Mouse (Mus musculus) limb, embryonic 10.5 days (tissue): Measurements from ENCODE around the gene Arsb. TPM values are rescaled to one million over a fixed set of nuclear protein-coding genes. Genes with fewer than 3 reads are reported as not detected.
A peak's percentile ranks its signal among the peaks of the same experiment; 100 is the strongest.

Source experiments
- DNase-seq: peaks from one replicate; pipeline ENCODE4 v3.0.0-alpha.2; 2017; ENCODE audit warnings: low spot score
- H3K27ac ChIP-seq: fragments of 300-500 bp; sonication (generic); 2 replicates; pipeline ENCODE4 v1.5.1; 2016; ENCODE audit warnings: mild to moderate bottlenecking
- H3K27me3 ChIP-seq: fragments of 300-500 bp; sonication (generic); 2 replicates; pipeline ENCODE4 v1.6.1; 2016; ENCODE audit warnings: low read depth, mild to moderate bottlenecking; ENCODE audit not compliant: poor library complexity, severe bottlenecking
- H3K36me3 ChIP-seq: fragments of 300-500 bp; sonication (generic); 2 replicates; pipeline ENCODE4 v1.6.1; 2016; ENCODE audit warnings: mild to moderate bottlenecking, moderate library complexity
- H3K4me1 ChIP-seq: fragments of 300-500 bp; sonication (generic); 2 replicates; pipeline ENCODE4 v1.6.1; 2016
- H3K4me3 ChIP-seq: fragments of 300-500 bp; sonication (generic); 2 replicates; pipeline ENCODE4 v1.5.1; 2016; ENCODE audit warnings: mild to moderate bottlenecking, moderate library complexity
- H3K9me3 ChIP-seq: fragments of 300-500 bp; sonication (generic); replicated peaks from 2 replicates; pipeline ENCODE4 v1.6.1; 2016; ENCODE audit warnings: mild to moderate bottlenecking
- WGBS: fragments of 180-500 bp; shearing (Covaris S2); methylation state at CpG from one replicate; pipeline ENCODE4 v1.1.7; 2016; 5-methylcytosine and 5-hydroxymethylcytosine counted together
- polyA plus RNA-seq: library from polyadenylated mRNA; unstranded; fragments of >200 nt; fragmentation: Nextera tagmentation; extraction: Ambion mirVana; gene quantifications from 2 replicates; pipeline ENCODE4 v1.2.1, GENCODE M21; 2016

The Arsb gene
- polyA plus RNA-seq, 1 experiment from 2014 or later, result 7.2 TPM

GRCm38 (mm10) chr13:93853767-93854166, 82.3 kb downstream of the Arsb start:
- no peaks in the 10 kb centered on the region for H3K9me3 ChIP-seq
- 91% methylated on average over 6 of the region's 6 CpGs for WGBS
- no peaks in the 10 kb centered on the region for H3K27me3 ChIP-seq
- H3K4me3 ChIP-seq, result no peak overlapping the region
- DNase-seq, result no peak
- H3K4me1 ChIP-seq, result peaks cover 49% of the 10 kb centered on the region
- no peaks in the 10 kb centered on the region for H3K36me3 ChIP-seq
- 0 out of 2 replicates have a peak overlapping the region, but pooled peaks have one; percentile 11 for H3K27ac ChIP-seq

GRCm38 (mm10) chr13:93854325-93854724, 82.9 kb downstream of the Arsb start:
- H3K4me3 ChIP-seq, result no peak overlapping the region
- no peaks in the 10 kb centered on the region for H3K9me3 ChIP-seq
- 91% methylated on average over 8 of the region's 8 CpGs for WGBS
- H3K27me3 ChIP-seq, result no peaks in the 10 kb centered on the region
- peaks cover 47% of the 10 kb centered on the region for H3K4me1 ChIP-seq
- DNase-seq, result no peak
- H3K36me3 ChIP-seq, result no peaks in the 10 kb centered on the region
- H3K27ac ChIP-seq, result peak overlapping the region; percentile 51; the same call in 1 of the 2 replicates

- Histone ChIP-seq H3K27me3 (no peaks in the 10 kb centered on the region), H3K9me3 (no peaks in the 10 kb centered on the region), H3K4me3 (no peak overlapping the region), H3K4me1 (peaks cover 40% of the 10 kb centered on the region), H3K36me3 (no peaks in the 10 kb centered on the region), H3K27ac (peak overlapping the region; percentile 51; the same call in 1 of the 2 replicates)
- WGBS, result 95% methylated on average over 3 of the region's 3 CpGs
- DNase-seq, result no peak
These were observed 83.6 kb downstream of the Arsb start for GRCm38 (mm10) chr13:93854966-93855562.

- 38% methylated on average over 11 of the region's 11 CpGs for WGBS
- Histone ChIP-seq H3K4me3 (no peak overlapping the region), H3K27ac (peak overlapping the region; percentile 62; the same call in 1 of the 2 replicates), H3K36me3 (no peaks in the 10 kb centered on the region), H3K9me3 (no peaks in the 10 kb centered on the region), H3K4me1 (peaks cover 33% of the 10 kb centered on the region), H3K27me3 (no peaks in the 10 kb centered on the region)
- DNase-seq, result peak; percentile 54
These were observed 84.3 kb downstream of the Arsb start for GRCm38 (mm10) chr13:93855701-93856183.

DNA sequence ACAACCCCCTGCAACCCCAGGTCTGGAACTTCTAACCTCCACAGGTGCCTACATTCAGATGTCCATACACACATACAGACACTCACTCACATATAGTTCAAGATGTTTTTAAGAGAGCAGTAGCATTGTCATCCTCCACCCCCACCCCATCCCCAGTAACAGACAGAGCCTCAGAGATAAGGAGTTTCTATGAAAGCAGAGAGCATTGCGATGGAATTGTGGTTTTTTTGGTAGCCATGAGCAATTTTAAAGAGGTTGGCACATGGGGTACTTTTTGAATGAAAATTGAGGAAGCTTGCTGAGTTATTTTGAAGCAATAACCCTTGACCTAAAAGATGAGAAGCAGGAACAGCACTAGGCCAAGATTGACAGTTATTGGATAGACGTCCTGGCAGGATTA, 89.8 kb downstream of the Arsb start:
- no peak for DNase-seq
- Histone ChIP-seq H3K36me3 (no peaks in the 10 kb centered on the region), H3K4me1 (peaks cover 13% of the 10 kb centered on the region), H3K27ac (no peak overlapping the region), H3K9me3 (no peaks in the 10 kb centered on the region), H3K4me3 (no peak overlapping the region), H3K27me3 (no peaks in the 10 kb centered on the region)
- 92% methylated on average over 2 of the region's 2 CpGs for WGBS

DNA sequence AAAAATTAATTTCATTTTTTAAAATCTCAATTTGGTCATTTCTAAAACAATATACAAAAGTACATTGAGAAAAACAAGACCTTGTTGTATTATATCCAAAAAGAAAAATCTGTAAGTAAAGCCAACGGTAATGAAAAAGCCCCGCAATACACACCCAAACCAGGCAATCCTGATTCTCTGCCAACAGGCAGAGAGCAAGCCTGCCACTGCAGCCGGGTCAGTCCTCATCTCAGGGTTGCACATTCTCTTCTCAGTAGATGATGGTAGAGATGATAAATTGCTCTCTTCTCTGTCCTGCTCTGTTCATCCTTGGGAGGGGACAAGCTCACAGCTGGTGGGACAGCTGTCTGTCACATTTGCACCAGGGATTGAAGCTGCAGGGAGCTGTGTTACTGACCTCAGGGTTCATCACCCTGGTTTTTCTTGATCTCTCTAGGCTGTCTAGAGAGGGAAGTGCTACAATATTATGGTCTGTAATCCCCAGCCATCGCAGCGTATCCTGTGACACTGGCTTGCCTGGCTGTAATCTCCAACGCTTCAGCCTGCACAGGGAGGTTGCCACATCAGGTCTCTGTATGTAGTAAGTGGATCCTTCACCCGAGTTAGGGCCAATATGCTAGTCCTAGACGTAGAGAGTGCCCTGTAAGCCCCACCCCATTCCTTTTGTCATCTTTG, 92.8 kb downstream of the Arsb start:
- 62% methylated on average over 8 of the region's 8 CpGs for WGBS
- H3K4me1 ChIP-seq, result peaks cover 13% of the 10 kb centered on the region
- no peak for DNase-seq
- 0 out of 2 replicates have a peak, but pooled peaks cover 3% of the 10 kb centered on the region for H3K36me3 ChIP-seq
- H3K27ac ChIP-seq, result no peak overlapping the region
- no peaks in the 10 kb centered on the region for H3K27me3 ChIP-seq
- H3K4me3 ChIP-seq, result no peak overlapping the region
- H3K9me3 ChIP-seq, result no peaks in the 10 kb centered on the region; the same call in 1 of the 2 replicates

DNA sequence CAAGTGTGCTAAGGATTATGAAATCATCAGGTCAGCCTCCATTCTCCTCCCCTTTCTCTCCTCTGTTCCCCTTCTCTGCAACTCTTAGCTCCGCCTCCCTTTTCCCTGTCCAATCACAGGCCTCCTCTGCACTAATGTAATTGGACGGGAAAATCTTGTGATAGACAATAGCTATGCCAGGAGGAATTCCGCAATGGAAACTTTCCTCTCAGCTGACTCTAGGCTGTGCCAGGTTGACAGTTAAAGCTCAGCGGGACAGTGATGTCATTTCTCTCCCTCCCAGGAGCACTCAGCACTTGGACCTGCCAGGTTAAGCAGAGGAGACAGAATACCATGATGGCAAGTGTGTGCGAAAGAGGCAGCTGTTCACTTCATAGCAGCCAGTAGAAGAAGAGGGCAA, 95.2 kb downstream of the Arsb start:
- no peak for DNase-seq
- Histone ChIP-seq H3K27ac (no peak overlapping the region), H3K4me1 (peaks cover 13% of the 10 kb centered on the region), H3K27me3 (no peaks in the 10 kb centered on the region), H3K9me3 (no peaks in the 10 kb centered on the region; the same call in 1 of the 2 replicates), H3K4me3 (no peak overlapping the region), H3K36me3 (0 out of 2 replicates have a peak, but pooled peaks cover 3% of the 10 kb centered on the region)
- 83% methylated on average over 5 of the region's 5 CpGs for WGBS

DNA sequence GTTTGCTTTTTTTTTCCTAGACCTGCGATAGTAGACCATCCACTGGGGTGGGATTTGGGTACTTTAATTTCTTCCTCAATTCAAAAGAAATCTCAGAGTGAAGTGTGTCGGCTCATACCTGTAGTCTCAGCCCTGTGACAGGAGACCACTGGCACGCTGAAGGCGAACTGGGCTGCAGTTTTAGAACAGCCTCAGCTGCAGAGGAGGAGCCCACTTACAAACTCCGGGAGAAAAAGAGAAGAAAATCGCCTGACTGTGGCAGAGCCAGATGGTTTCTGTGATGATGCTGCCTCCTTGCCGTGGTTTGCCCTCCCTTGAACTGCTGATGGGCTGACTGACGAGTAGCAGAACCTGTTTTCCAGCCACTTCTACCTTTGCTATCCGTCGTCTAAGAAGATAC, 100.3 kb downstream of the Arsb start:
- Histone ChIP-seq H3K4me3 (no peak overlapping the region), H3K27me3 (no peaks in the 10 kb centered on the region), H3K27ac (no peak overlapping the region), H3K4me1 (no peaks in the 10 kb centered on the region), H3K36me3 (0 out of 2 replicates have a peak, but pooled peaks cover 3% of the 10 kb centered on the region), H3K9me3 (no peaks in the 10 kb centered on the region; the same call in 1 of the 2 replicates)
- 76% methylated on average over 10 of the region's 10 CpGs for whole genome bisulfite sequencing
- DNase-seq, result no peak

- Histone ChIP-seq H3K27ac (no peak overlapping the region), H3K27me3 (no peaks in the 10 kb centered on the region), H3K4me1 (no peaks in the 10 kb centered on the region), H3K4me3 (no peak overlapping the region), H3K9me3 (no peaks in the 10 kb centered on the region; the same call in 1 of the 2 replicates), H3K36me3 (0 out of 2 replicates have a peak, but pooled peaks cover 3% of the 10 kb centered on the region)
- no peak for DNase-seq
- 90% methylated on average over 6 of the region's 6 CpGs for WGBS
These were observed 101.2 kb downstream of the Arsb start for GRCm38 (mm10) chr13:93872591-93872990.

DNA sequence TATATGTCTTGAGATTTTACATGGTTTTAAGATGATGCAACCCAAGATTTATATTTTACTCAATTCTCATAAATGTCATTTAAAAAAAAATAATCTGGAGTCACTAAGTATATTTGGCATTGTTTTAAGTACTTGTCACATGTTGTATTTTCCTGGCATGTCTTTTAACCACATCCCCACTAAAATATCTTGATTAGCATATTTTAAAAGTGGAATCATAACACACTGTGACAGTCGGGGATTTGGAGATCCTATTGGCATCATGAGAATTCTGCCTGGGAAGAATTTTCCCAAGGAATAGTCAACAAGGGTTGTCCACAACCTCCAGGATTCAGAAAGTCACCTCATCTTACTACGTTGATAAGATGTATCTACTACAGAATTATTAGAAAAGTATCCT, 106.5 kb downstream of the Arsb start:
- Histone ChIP-seq H3K9me3 (no peaks in the 10 kb centered on the region), H3K27me3 (no peaks in the 10 kb centered on the region)
- WGBS, result 87% methylated on average over 2 of the region's 2 CpGs

GRCm38 (mm10) chr13:93879426-93879825, 108.0 kb downstream of the Arsb start:
- no peak overlapping the region for H3K27ac ChIP-seq
- WGBS, result 91% methylated on average over 5 of the region's 5 CpGs
- DNase-seq, result no peak

More for the DNA sequence above, 106.5 kb downstream of the Arsb start:
- Histone ChIP-seq H3K4me3 (no peak overlapping the region), H3K36me3 (no peaks in the 10 kb centered on the region), H3K4me1 (peaks cover under 1% of the 10 kb centered on the region; the same call in 1 of the 2 replicates), H3K27ac (no peak overlapping the region)
- DNase-seq, result no peak

GRCm38 (mm10) chr13:93882132-93882531, 110.7 kb downstream of the Arsb start:
- 78% methylated on average over 3 of the region's 3 CpGs for WGBS
- no peak overlapping the region for H3K27ac ChIP-seq
- no peaks in the 10 kb centered on the region for H3K27me3 ChIP-seq
- H3K4me1 ChIP-seq, result peaks cover 10% of the 10 kb centered on the region
- no peaks in the 10 kb centered on the region for H3K36me3 ChIP-seq
- no peak for DNase-seq
- no peak overlapping the region for H3K4me3 ChIP-seq
- no peaks in the 10 kb centered on the region for H3K9me3 ChIP-seq

More at GRCm38 (mm10) chr13:93879426-93879825, 108.0 kb downstream of the Arsb start:
- Histone ChIP-seq H3K4me1 (peaks cover 10% of the 10 kb centered on the region), H3K4me3 (no peak overlapping the region), H3K9me3 (no peaks in the 10 kb centered on the region), H3K27me3 (no peaks in the 10 kb centered on the region), H3K36me3 (no peaks in the 10 kb centered on the region)

GRCm38 (mm10) chr13:93886999-93887398, 115.6 kb downstream of the Arsb start:
- Histone ChIP-seq H3K27me3 (no peaks in the 10 kb centered on the region), H3K27ac (no peak overlapping the region), H3K4me1 (peaks cover 17% of the 10 kb centered on the region), H3K9me3 (no peaks in the 10 kb centered on the region), H3K36me3 (no peaks in the 10 kb centered on the region), H3K4me3 (no peak overlapping the region)
- DNase-seq, result no peak
- WGBS, result 97% methylated on average over 5 of the region's 5 CpGs
